Mouse (Mus musculus) limb, embryonic 12.5 days (tissue): ENCODE data around the gene Hoxb8. TPM values are rescaled to one million over a fixed set of nuclear protein-coding genes. Genes with fewer than 3 reads are reported as not detected.

ENCODE experiments used
- ATAC-seq: fragments of 200-750 bp; cut with Nextera tagmentation; 2 replicates; pipeline ENCODE4 v1.8.0; 2017; ENCODE audit warnings: low read depth, moderate TSS enrichment; ENCODE audit not compliant: insufficient number of reproducible peaks, insufficient read depth, low FRiP score, low TSS enrichment
- H3K27ac ChIP-seq: fragments of 300-500 bp; sonication (generic); 2 replicates; pipeline ENCODE4 v1.5.1; 2016; ENCODE audit warnings: mild to moderate bottlenecking, moderate library complexity
- H3K27me3 ChIP-seq: fragments of 300-500 bp; sonication (generic); 2 replicates; pipeline ENCODE4 v1.6.1; 2016; ENCODE audit warnings: mild to moderate bottlenecking, moderate library complexity
- H3K36me3 ChIP-seq: fragments of 300-500 bp; sonication (generic); 2 replicates; pipeline ENCODE4 v1.6.1; 2016; ENCODE audit warnings: mild to moderate bottlenecking, moderate library complexity
- H3K4me1 ChIP-seq: fragments of 300-500 bp; sonication (generic); replicated peaks from 2 replicates; pipeline ENCODE4 v1.6.1; 2016
- H3K4me2 ChIP-seq: fragments of 300-500 bp; sonication (generic); 2 replicates; pipeline ENCODE4 v1.6.1; 2016; ENCODE audit warnings: mild to moderate bottlenecking, moderate library complexity
- H3K4me3 ChIP-seq: fragments of 300-500 bp; sonication (generic); replicated peaks from 2 replicates; pipeline ENCODE4 v1.5.1; 2016; ENCODE audit warnings: mild to moderate bottlenecking
- H3K9ac ChIP-seq: fragments of 300-500 bp; sonication (generic); replicated peaks from 2 replicates; pipeline ENCODE4 v1.6.1; 2016; ENCODE audit warnings: mild to moderate bottlenecking, moderate library complexity
- H3K9me3 ChIP-seq: fragments of 300-500 bp; sonication (generic); 2 replicates; pipeline ENCODE4 v1.6.1; 2016; ENCODE audit warnings: mild to moderate bottlenecking, moderate library complexity
- WGBS: fragments of 180-500 bp; shearing (Covaris S2); methylation state at CpG from one replicate; pipeline ENCODE4 v1.1.7; 2016; 5-methylcytosine and 5-hydroxymethylcytosine counted together
- polyA plus RNA-seq: library from polyadenylated mRNA; unstranded; fragments of >200 nt; fragmentation: Nextera tagmentation; extraction: Ambion mirVana; gene quantifications from 2 replicates; pipeline ENCODE4 v1.2.1, GENCODE M21; 2016

Gene Hoxb8
- polyA plus RNA-seq, 1 experiment from 2014 or later: 0.40 TPM

DNA sequence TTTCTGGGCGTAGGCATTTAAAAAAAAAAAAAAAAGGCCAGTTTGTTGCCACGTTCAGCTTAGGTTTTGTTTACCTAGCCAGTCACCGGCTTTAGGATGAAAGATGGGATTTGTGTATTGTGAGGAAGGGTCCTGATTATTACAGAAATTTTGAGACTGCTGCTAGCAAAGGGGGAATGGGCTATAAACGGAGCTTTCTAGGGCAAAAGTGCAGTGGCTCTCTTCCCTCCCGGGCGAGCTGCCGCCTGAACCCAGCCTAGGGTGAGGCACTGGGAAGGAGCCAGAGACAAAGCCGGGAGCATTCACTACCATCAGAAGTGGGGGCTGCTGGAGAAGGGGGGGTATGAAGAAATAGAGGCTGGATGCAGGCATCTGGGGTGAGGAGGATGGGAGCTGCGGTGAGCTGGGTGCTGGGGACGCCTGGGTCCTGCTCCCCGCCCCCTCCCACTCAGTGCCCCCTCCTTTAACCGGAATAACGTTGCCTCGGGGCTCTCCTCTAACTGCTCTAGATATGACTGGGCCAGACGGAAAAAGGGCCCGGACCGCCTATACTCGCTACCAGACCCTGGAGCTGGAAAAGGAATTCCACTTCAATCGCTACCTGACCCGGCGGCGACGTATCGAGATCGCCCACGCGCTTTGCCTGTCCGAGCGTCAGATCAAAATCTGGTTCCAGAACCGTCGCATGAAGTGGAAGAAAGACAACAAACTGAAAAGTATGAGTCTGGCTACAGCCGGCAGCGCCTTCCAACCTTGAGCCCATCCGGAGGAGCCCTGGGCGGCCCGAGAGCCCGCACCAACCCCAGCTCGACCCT, 22.9 kb downstream of the Hoxb8 start:
- H3K4me1 ChIP-seq: peaks cover 18% of the 10 kb centered on the region
- no peak overlapping the region for H3K9ac ChIP-seq
- no peak for ATAC-seq
- no peaks in the 10 kb centered on the region for H3K9me3 ChIP-seq
- no peaks in the 10 kb centered on the region for H3K36me3 ChIP-seq
- WGBS: 2% methylated on average over 38 of the region's 38 CpGs
- H3K4me2 ChIP-seq: peak overlapping the region; percentile 44
- peaks cover 100% of the 10 kb centered on the region for H3K27me3 ChIP-seq
- H3K4me3 ChIP-seq: peak overlapping the region; percentile 12; the same call in 1 of the 2 replicates
- no peak overlapping the region for H3K27ac ChIP-seq

- H3K27me3 ChIP-seq: peaks cover 100% of the 10 kb centered on the region
- no peaks in the 10 kb centered on the region for H3K36me3 ChIP-seq
- H3K27ac ChIP-seq: no peak overlapping the region
- H3K4me3 ChIP-seq: no peak overlapping the region; the same call in 1 of the 2 replicates
- no peak overlapping the region for H3K9ac ChIP-seq
- ATAC-seq: no peak
- no peaks in the 10 kb centered on the region for H3K9me3 ChIP-seq
- no peak overlapping the region for H3K4me2 ChIP-seq
- 35% methylated on average over 6 of the region's 6 CpGs for WGBS
- H3K4me1 ChIP-seq: peaks cover 12% of the 10 kb centered on the region
These were observed 23.9 kb downstream of the Hoxb8 start for GRCm38 (mm10) chr11:96305505-96306182.

- peaks cover 8% of the 10 kb centered on the region for H3K4me1 ChIP-seq
- H3K27ac ChIP-seq: no peak overlapping the region
- no peaks in the 10 kb centered on the region for H3K36me3 ChIP-seq
- no peak overlapping the region for H3K4me3 ChIP-seq
- H3K4me2 ChIP-seq: no peak overlapping the region
- no peaks in the 10 kb centered on the region for H3K9me3 ChIP-seq
- ATAC-seq: no peak
- WGBS: 14% methylated on average over 7 of the region's 7 CpGs
- peaks cover 100% of the 10 kb centered on the region for H3K27me3 ChIP-seq
- H3K9ac ChIP-seq: no peak overlapping the region
These were observed 24.6 kb downstream of the Hoxb8 start for GRCm38 (mm10) chr11:96306183-96306907.

GRCm38 (mm10) chr11:96306908-96307269, 25.2 kb downstream of the Hoxb8 start:
- Histone ChIP-seq H3K4me2 (no peak overlapping the region), H3K36me3 (no peaks in the 10 kb centered on the region), H3K27me3 (peaks cover 100% of the 10 kb centered on the region), H3K4me1 (peaks cover 8% of the 10 kb centered on the region), H3K27ac (no peak overlapping the region), H3K4me3 (no peak overlapping the region), H3K9me3 (no peaks in the 10 kb centered on the region), H3K9ac (no peak overlapping the region)
- WGBS: 2% methylated on average over 13 of the region's 13 CpGs
- ATAC-seq: no peak

- no peak overlapping the region for H3K27ac ChIP-seq
- no peak overlapping the region for H3K4me2 ChIP-seq
- H3K9ac ChIP-seq: no peak overlapping the region
- H3K27me3 ChIP-seq: peaks cover 100% of the 10 kb centered on the region
- no peak for ATAC-seq
- no peaks in the 10 kb centered on the region for H3K36me3 ChIP-seq
- peaks cover 5% of the 10 kb centered on the region for H3K4me1 ChIP-seq
- H3K4me3 ChIP-seq: no peak overlapping the region
- H3K9me3 ChIP-seq: no peaks in the 10 kb centered on the region
- WGBS: 13% methylated on average over 4 of the region's 4 CpGs
These were observed 27.1 kb downstream of the Hoxb8 start for GRCm38 (mm10) chr11:96308763-96309162.

DNA sequence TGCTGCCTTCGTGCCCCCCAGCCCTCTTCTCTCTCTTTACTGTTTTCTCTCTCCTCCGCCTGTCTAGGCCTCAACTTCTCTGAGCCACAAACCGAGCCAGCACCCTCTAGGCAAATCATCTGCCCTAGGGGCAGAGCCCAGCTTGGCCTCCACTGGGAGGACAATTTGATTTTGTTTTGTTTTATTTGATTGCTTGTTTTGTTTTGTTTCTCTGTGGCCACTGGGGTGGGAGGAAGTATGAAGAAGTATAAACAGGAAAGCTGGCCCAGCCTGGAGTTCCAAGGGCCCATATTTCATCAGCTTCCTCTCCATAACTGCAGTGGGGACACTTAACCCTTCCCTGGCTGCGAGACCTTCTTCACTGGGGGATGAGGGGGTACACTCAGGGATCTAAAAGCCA, 27.6 kb downstream of the Hoxb8 start:
- WGBS: 18% methylated on average over 4 of the region's 4 CpGs
- no peaks in the 10 kb centered on the region for H3K9me3 ChIP-seq
- no peak overlapping the region for H3K27ac ChIP-seq
- H3K4me3 ChIP-seq: no peak overlapping the region
- peaks cover 3% of the 10 kb centered on the region; the same call in 1 of the 2 replicates for H3K4me1 ChIP-seq
- peaks cover 100% of the 10 kb centered on the region for H3K27me3 ChIP-seq
- H3K36me3 ChIP-seq: no peaks in the 10 kb centered on the region
- H3K9ac ChIP-seq: no peak overlapping the region
- no peak overlapping the region for H3K4me2 ChIP-seq
- no peak for ATAC-seq

DNA sequence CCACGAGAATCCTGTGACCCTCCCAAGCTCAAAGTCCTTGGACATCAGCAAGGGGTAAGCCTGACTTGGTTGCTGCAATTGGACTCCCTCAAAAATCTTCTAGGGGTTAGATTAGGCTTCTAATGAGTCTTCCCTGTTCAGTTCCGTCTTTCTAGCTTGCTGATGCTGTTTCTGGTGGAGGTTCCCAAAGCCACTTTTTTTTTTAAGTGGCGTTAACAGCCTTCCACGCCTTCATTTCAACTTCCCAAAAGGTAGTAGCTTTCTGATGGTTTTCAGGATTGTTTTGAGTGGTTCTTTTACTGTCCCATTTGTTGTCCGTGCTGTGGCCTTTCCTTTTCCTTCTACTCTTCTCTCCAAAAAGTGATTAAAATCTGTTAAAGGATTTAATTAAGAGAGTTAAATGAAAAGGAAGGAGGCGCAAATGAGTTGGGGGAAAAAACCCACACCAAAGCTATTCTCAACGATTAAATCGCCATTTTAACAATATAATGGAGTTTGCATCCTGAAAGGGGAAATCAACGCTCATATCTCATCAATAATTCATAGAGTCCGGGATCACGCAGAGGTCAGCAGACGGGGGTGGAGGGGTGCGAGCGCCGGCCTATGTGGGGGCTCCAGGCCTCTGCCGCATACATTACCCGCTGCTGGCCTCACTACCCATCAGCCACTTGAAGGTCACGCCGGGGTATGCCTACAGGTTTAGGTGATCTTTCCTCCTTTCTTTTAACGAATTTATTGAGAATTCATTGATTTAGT, 28.7 kb downstream of the Hoxb8 start:
- H3K9me3 ChIP-seq: no peaks in the 10 kb centered on the region
- no peaks in the 10 kb centered on the region for H3K36me3 ChIP-seq
- ATAC-seq: no peak
- H3K27me3 ChIP-seq: peaks cover 100% of the 10 kb centered on the region
- WGBS: 5% methylated on average over 20 of the region's 20 CpGs
- no peak overlapping the region for H3K4me3 ChIP-seq
- H3K27ac ChIP-seq: no peak overlapping the region
- H3K4me1 ChIP-seq: peaks cover 3% of the 10 kb centered on the region; the same call in 1 of the 2 replicates
- no peak overlapping the region for H3K4me2 ChIP-seq
- no peak overlapping the region for H3K9ac ChIP-seq

- Histone ChIP-seq H3K9me3 (no peaks in the 10 kb centered on the region), H3K4me2 (peak overlapping the region; percentile 42), H3K27me3 (peaks cover 100% of the 10 kb centered on the region), H3K27ac (no peak overlapping the region), H3K4me3 (peak overlapping the region; percentile 23), H3K9ac (no peak overlapping the region), H3K36me3 (no peaks in the 10 kb centered on the region), H3K4me1 (peaks cover 3% of the 10 kb centered on the region; the same call in 1 of the 2 replicates)
- 6% methylated on average over 6 of the region's 6 CpGs for WGBS
- ATAC-seq: no peak
These were observed 29.4 kb downstream of the Hoxb8 start for GRCm38 (mm10) chr11:96311097-96311496.

- WGBS: under 1% methylated on average over 31 of the region's 31 CpGs
- 0 out of 2 replicates have a peak, but pooled peaks have one; percentile 66 for ATAC-seq
- Histone ChIP-seq H3K4me1 (peaks cover 3% of the 10 kb centered on the region; the same call in 1 of the 2 replicates), H3K27me3 (peaks cover 100% of the 10 kb centered on the region), H3K27ac (no peak overlapping the region), H3K4me3 (peak overlapping the region; percentile 23), H3K4me2 (peak overlapping the region; percentile 42), H3K9ac (no peak overlapping the region; the same call in 1 of the 2 replicates), H3K36me3 (no peaks in the 10 kb centered on the region), H3K9me3 (no peaks in the 10 kb centered on the region)
These were observed 30.1 kb downstream of the Hoxb8 start for GRCm38 (mm10) chr11:96311520-96312417.

DNA sequence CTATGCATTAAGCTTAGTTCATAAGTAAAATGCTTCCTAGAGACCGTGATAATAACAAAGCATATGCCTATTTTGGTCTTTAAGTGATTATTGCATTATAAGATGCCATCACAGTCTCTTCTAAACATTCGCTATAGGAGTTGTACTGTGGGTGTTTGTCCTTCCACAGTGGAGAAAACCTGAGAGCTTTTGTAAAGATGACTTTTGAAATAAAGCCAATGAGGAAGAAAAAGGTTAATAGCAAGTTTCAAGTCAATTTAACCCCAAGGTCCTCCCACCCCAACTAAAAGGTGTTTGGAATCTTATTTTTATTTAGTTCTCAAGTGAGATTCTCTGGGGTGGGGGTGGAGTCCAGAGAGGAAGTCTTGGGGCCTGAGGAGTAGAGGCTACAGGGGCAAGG, 31.4 kb downstream of the Hoxb8 start:
- Histone ChIP-seq H3K27me3 (peaks cover 98% of the 10 kb centered on the region), H3K9me3 (no peaks in the 10 kb centered on the region), H3K36me3 (no peaks in the 10 kb centered on the region), H3K4me3 (no peak overlapping the region), H3K9ac (no peak overlapping the region), H3K27ac (no peak overlapping the region), H3K4me1 (0 out of 2 replicates have a peak, but pooled peaks cover 3% of the 10 kb centered on the region), H3K4me2 (no peak overlapping the region)
- 30% methylated on average over 2 of the region's 2 CpGs for WGBS
- ATAC-seq: no peak
